Mouse (Mus musculus) megakaryocyte, embryonic 14.5 days (primary cell): ENCODE results near the gene Tmc1.

Experiments
- FLI1 ChIP-seq: IDR thresholded peaks from 2 replicates; pipeline ENCODE4 v1.6.1; 2012; ENCODE audit warnings: low read length, inconsistent platforms, mixed read lengths
- GATA1 ChIP-seq: IDR thresholded peaks from 3 replicates; pipeline ENCODE4 v1.6.1; 2012; ENCODE audit warnings: mixed read lengths, low read length, inconsistent platforms, borderline replicate concordance

DNA sequence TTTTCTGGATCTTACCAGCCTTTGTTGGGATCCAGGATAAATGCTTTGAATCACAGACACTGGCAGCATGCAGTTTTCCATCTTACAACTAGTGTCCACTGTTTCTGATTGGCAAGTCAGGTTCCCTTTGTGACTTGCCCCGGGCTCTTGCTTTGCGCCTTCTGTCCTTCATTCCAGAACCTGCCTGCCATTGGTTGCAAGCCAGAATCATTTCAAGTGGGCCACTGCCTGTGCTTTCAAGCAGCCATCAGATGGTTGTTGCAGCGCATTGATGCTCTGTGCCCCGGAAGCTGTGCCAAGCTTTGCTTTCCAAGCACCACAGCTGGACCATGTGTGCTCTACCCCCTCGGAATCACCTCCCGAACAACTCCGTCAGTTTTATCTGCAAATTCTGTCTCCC is 180.1 kb downstream of the Tmc1 start:
- TF ChIP-seq GATA1: no peak
- no peak for TF ChIP-seq FLI1
